Mouse (Mus musculus): Measurements from ENCODE around the gene A430078G23Rik. TPM values are rescaled to one million over a fixed set of nuclear protein-coding genes. Genes with fewer than 3 reads are reported as not detected.

Gene A430078G23Rik
- polyA plus RNA-seq, 1 experiment from 2014 or later: 0.05 TPM

DNA sequence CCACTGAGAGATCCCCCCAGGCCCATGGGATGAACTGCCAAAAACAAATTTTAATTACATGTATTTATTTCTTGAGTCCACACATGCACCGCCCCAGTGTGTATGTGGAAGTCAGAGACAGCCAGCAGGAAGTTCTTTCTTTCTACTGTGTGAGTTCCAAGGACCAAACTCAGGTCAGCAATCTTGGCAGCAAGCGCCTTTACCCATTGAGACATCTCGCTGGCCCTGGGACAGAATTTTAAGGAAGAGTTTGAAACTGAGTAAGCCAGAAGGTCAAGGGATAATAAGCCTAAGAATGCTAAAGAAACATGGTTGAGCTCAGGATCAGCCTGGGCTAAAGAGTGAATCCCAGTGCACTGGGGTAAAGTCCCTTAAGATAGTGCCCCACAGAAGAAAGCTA lies 44.4 kb downstream of the A430078G23Rik start:
- Histone ChIP-seq H3K36me3 (ENCODE audit: insufficient read depth, low read length) (no peaks in the 10 kb centered on the region), H3K27me3 (ENCODE audit: insufficient read depth, low read length) (no peaks in the 10 kb centered on the region), H3K9me3 (replicated peaks; ENCODE audit: low read length) (no peaks in the 10 kb centered on the region), H3K4me3 (replicated peaks; ENCODE audit: low read depth, low read length) (no peak overlapping the region), H3K4me1 (replicated peaks; ENCODE audit: insufficient read depth, low read length) (peaks cover 9% of the 10 kb centered on the region), H3K9ac (ENCODE audit: low read depth, low read length) (no peak overlapping the region), H3K4me2 (ENCODE audit: low read length) (no peak overlapping the region), H3K27ac (peak overlapping the region; percentile 19; the same call in 1 of the 2 replicates)
- ATAC-seq (replicated peaks; ENCODE audit: low FRiP score, low read depth) (no peak), DNase-seq (ENCODE audit: low spot score) (no peak)
- 85% methylated on average over 3 of the region's 3 CpGs for WGBS
- no peak for TF ChIP-seq CTCF (IDR thresholded peaks at IDR 0.05; ENCODE audit: low read depth)

GRCm38 (mm10) chr8:3400509-3400908 lies 47.3 kb downstream of the A430078G23Rik start:
- DNase-seq (ENCODE audit: low spot score): no peak
- H3K27me3 ChIP-seq (ENCODE audit: insufficient read depth, low read length): no peaks in the 10 kb centered on the region
- no peak overlapping the region for H3K9ac ChIP-seq (ENCODE audit: low read depth, low read length)
- no peak overlapping the region for H3K27ac ChIP-seq
- H3K4me2 ChIP-seq (ENCODE audit: low read length): no peak overlapping the region
- 38% methylated on average over 2 of the region's 2 CpGs for WGBS
- TF ChIP-seq CTCF (IDR thresholded peaks at IDR 0.05; ENCODE audit: low read depth): no peak
- ATAC-seq (replicated peaks; ENCODE audit: low FRiP score, low read depth): peak; percentile 44
- H3K4me1 ChIP-seq (replicated peaks; ENCODE audit: insufficient read depth, low read length): no peaks in the 10 kb centered on the region; the same call in 1 of the 2 replicates
- H3K36me3 ChIP-seq (ENCODE audit: insufficient read depth, low read length): no peaks in the 10 kb centered on the region
- no peak overlapping the region for H3K4me3 ChIP-seq (replicated peaks; ENCODE audit: low read depth, low read length)
- H3K9me3 ChIP-seq (replicated peaks; ENCODE audit: low read length): no peaks in the 10 kb centered on the region

DNA sequence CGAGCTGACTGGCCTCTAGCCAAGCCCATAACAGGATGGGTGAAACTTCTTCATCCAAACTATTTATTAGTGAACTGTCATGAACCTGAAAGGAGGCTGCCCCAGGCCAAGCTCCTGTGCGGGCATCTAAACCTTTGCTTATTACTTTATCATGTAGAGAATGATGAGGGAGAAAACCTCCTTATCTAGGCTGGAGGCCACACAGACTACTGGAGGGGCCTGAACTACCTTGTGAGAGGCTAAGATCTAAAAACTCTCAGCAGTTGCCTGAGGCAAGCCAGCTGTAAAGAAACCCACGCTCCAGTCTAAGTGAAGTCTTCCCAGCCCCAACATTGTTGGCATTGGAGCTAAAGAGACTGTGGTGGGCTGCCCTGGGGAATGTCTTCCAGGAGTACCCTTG lies 54.2 kb downstream of the A430078G23Rik start:
- no peak overlapping the region for H3K9ac ChIP-seq (ENCODE audit: low read depth, low read length)
- no peak overlapping the region for H3K27ac ChIP-seq
- ATAC-seq (replicated peaks; ENCODE audit: low FRiP score, low read depth) (no peak), DNase-seq (ENCODE audit: low spot score) (no peak)
- no peak overlapping the region for H3K4me3 ChIP-seq (replicated peaks; ENCODE audit: low read depth, low read length)
- H3K4me1 ChIP-seq (replicated peaks; ENCODE audit: insufficient read depth, low read length): no peaks in the 10 kb centered on the region
- WGBS: 86% methylated on average over 3 of the region's 3 CpGs
- no peaks in the 10 kb centered on the region for H3K27me3 ChIP-seq (ENCODE audit: insufficient read depth, low read length)
- no peaks in the 10 kb centered on the region for H3K36me3 ChIP-seq (ENCODE audit: insufficient read depth, low read length)
- no peak for TF ChIP-seq CTCF (IDR thresholded peaks at IDR 0.05; ENCODE audit: low read depth)
- no peaks in the 10 kb centered on the region for H3K9me3 ChIP-seq (replicated peaks; ENCODE audit: low read length)
- H3K4me2 ChIP-seq (ENCODE audit: low read length): no peak overlapping the region

- no peak for DNase-seq (ENCODE audit: low spot score)
- no peak overlapping the region for H3K9ac ChIP-seq (ENCODE audit: low read depth, low read length)
- no peak for ATAC-seq (replicated peaks; ENCODE audit: low FRiP score, low read depth)
- no peak overlapping the region for H3K27ac ChIP-seq
- H3K36me3 ChIP-seq (ENCODE audit: insufficient read depth, low read length): no peaks in the 10 kb centered on the region
- no peak for TF ChIP-seq CTCF (IDR thresholded peaks at IDR 0.05; ENCODE audit: low read depth)
- WGBS: 94% methylated on average over 2 of the region's 2 CpGs
- no peaks in the 10 kb centered on the region for H3K9me3 ChIP-seq (replicated peaks; ENCODE audit: low read length)
- no peak overlapping the region for H3K4me3 ChIP-seq (replicated peaks; ENCODE audit: low read depth, low read length)
- no peaks in the 10 kb centered on the region for H3K27me3 ChIP-seq (ENCODE audit: insufficient read depth, low read length)
- no peak overlapping the region for H3K4me2 ChIP-seq (ENCODE audit: low read length)
- 0 out of 2 replicates have a peak, but pooled peaks cover 4% of the 10 kb centered on the region for H3K4me1 ChIP-seq (replicated peaks; ENCODE audit: insufficient read depth, low read length)
These were observed 57.9 kb downstream of the A430078G23Rik start for GRCm38 (mm10) chr8:3411085-3411484.

DNA sequence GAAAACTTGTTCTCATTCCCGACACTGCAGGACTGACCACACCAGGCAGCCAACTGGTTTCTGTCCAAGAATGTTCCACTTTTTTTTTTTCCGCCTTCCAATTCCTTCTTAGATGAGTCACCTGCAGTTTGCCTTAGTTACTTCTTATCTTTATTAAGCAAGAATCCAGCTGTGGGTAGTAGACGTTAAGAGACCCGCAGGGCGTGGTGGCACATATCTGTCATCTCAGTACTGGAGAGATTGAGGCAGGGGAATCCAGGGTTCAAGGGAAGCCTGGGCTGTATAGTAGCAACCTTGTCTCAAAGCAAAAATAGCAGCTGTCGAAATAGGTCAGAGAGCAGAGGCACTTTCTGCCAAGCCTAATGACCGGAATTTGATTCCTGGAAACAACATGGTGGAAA lies 58.7 kb downstream of the A430078G23Rik start:
- Histone ChIP-seq H3K9me3 (replicated peaks; ENCODE audit: low read length) (no peaks in the 10 kb centered on the region), H3K27me3 (ENCODE audit: insufficient read depth, low read length) (no peaks in the 10 kb centered on the region), H3K9ac (ENCODE audit: low read depth, low read length) (no peak overlapping the region), H3K27ac (no peak overlapping the region), H3K4me1 (replicated peaks; ENCODE audit: insufficient read depth, low read length) (peaks cover 12% of the 10 kb centered on the region), H3K4me2 (ENCODE audit: low read length) (no peak overlapping the region), H3K4me3 (replicated peaks; ENCODE audit: low read depth, low read length) (no peak overlapping the region), H3K36me3 (ENCODE audit: insufficient read depth, low read length) (no peaks in the 10 kb centered on the region)
- no peak for TF ChIP-seq CTCF (IDR thresholded peaks at IDR 0.05; ENCODE audit: low read depth)
- DNase-seq (ENCODE audit: low spot score) (no peak), ATAC-seq (replicated peaks; ENCODE audit: low FRiP score, low read depth) (0 out of 2 replicates have a peak, but pooled peaks have one; percentile 38)
- 73% methylated on average over 7 of the region's 7 CpGs for WGBS

DNA sequence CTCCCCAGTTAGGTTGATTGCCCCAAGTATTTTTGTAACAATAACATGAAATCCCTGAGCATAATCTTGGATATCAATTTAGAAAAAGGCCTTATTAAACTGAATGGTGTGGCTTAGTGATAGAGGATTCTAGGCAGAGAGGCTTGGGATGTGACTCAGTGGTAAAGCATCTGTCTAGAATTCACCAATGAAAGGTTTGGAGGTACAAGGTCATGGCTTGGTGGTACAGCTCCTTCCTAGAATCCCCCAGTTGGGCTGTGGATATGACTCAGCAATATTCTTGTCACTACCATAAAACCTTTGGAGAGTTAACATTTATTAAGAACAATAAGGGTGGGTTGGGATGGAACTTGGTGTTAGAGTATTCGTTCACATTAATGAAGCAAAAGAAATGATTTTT lies 59.6 kb downstream of the A430078G23Rik start:
- no peak overlapping the region for H3K4me3 ChIP-seq (replicated peaks; ENCODE audit: low read depth, low read length)
- TF ChIP-seq CTCF (IDR thresholded peaks at IDR 0.05; ENCODE audit: low read depth): no peak
- H3K9ac ChIP-seq (ENCODE audit: low read depth, low read length): no peak overlapping the region
- no peak for ATAC-seq (replicated peaks; ENCODE audit: low FRiP score, low read depth)
- H3K9me3 ChIP-seq (replicated peaks; ENCODE audit: low read length): no peaks in the 10 kb centered on the region
- H3K4me2 ChIP-seq (ENCODE audit: low read length): no peak overlapping the region
- H3K36me3 ChIP-seq (ENCODE audit: insufficient read depth, low read length): no peaks in the 10 kb centered on the region
- 94% methylated on average over 1 of the region's 1 CpGs for WGBS
- H3K27me3 ChIP-seq (ENCODE audit: insufficient read depth, low read length): no peaks in the 10 kb centered on the region
- DNase-seq (ENCODE audit: low spot score): no peak
- H3K4me1 ChIP-seq (replicated peaks; ENCODE audit: insufficient read depth, low read length): peaks cover 20% of the 10 kb centered on the region
- no peak overlapping the region for H3K27ac ChIP-seq

DNA sequence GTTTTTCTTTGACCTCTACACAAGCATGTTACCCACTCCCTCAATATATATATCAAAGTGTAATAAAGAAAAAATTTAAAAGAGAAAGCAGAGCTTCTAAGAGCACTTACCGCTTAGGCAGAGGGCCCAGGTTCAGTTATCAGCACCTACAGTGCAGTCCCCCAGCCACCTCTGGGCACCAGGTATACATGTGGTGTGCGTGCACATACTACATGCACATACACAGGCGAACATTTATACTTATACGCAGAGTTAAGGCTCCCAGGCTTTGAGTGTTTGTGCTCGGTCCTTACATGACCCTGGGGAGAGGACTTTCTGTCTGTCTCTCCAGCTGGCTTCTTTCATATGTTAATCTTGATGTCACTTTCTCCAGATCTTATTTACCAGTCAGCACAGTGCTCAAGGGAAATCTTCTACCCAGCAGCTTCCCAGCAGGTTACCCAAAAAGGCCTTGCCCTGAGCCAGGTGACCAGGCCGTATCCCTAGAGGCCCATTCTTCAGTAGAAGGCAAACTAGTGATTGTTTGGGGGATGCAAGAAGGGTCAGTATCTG lies 61.5 kb downstream of the A430078G23Rik start:
- Histone ChIP-seq H3K4me1 (replicated peaks; ENCODE audit: insufficient read depth, low read length) (peaks cover 24% of the 10 kb centered on the region), H3K36me3 (ENCODE audit: insufficient read depth, low read length) (no peaks in the 10 kb centered on the region), H3K4me2 (ENCODE audit: low read length) (no peak overlapping the region), H3K9ac (ENCODE audit: low read depth, low read length) (no peak overlapping the region), H3K27me3 (ENCODE audit: insufficient read depth, low read length) (no peaks in the 10 kb centered on the region), H3K4me3 (replicated peaks; ENCODE audit: low read depth, low read length) (no peak overlapping the region), H3K27ac (no peak overlapping the region), H3K9me3 (replicated peaks; ENCODE audit: low read length) (no peaks in the 10 kb centered on the region)
- DNase-seq (ENCODE audit: low spot score): no peak
- 73% methylated on average over 6 of the region's 6 CpGs for WGBS
- ATAC-seq (replicated peaks; ENCODE audit: low FRiP score, low read depth): no peak
- no peak for TF ChIP-seq CTCF (IDR thresholded peaks at IDR 0.05; ENCODE audit: low read depth)
